Mouse (Mus musculus) limb, embryonic 14.5 days (tissue): ENCODE data around the gene Wapl. TPM values are rescaled to one million over a fixed set of nuclear protein-coding genes. Genes with fewer than 3 reads are reported as not detected.

Experiments used
- ATAC-seq: fragments of 200-750 bp; cut with Nextera tagmentation; 2 replicates; pipeline ENCODE4 v1.8.0; 2017; ENCODE audit warnings: low read depth, moderate number of reproducible peaks, moderate TSS enrichment; ENCODE audit not compliant: low FRiP score
- DNase-seq: peaks from one replicate; pipeline ENCODE4 v3.0.0-alpha.2; 2015; ENCODE audit warnings: low spot score
- H3K27ac ChIP-seq: fragments of 300-500 bp; sonication (generic); replicated peaks from 2 replicates; pipeline ENCODE4 v1.5.1; 2014; ENCODE audit warnings: low read depth, mild to moderate bottlenecking, low read length, moderate library complexity, mixed read lengths
- H3K27me3 ChIP-seq: fragments of 300-500 bp; sonication (generic); 2 replicates; pipeline ENCODE4 v1.6.1; 2014; ENCODE audit warnings: low read length, mixed read lengths; ENCODE audit not compliant: control insufficient read depth, insufficient read depth
- H3K36me3 ChIP-seq: fragments of 300-500 bp; sonication (generic); 2 replicates; pipeline ENCODE4 v1.6.1; 2014; ENCODE audit warnings: mild to moderate bottlenecking, low read length, moderate library complexity, mixed read lengths; ENCODE audit not compliant: control insufficient read depth, insufficient read depth
- H3K4me1 ChIP-seq: fragments of 300-500 bp; sonication (generic); 2 replicates; pipeline ENCODE4 v1.6.1; 2014; ENCODE audit warnings: antibody characterized with exemption, low read length, mixed read lengths; ENCODE audit not compliant: control insufficient read depth, insufficient read depth
- H3K4me2 ChIP-seq: fragments of 300-500 bp; sonication (generic); replicated peaks from 2 replicates; pipeline ENCODE4 v1.6.1; 2014; ENCODE audit warnings: low read depth, mild to moderate bottlenecking, low read length, moderate library complexity; ENCODE audit not compliant: severe bottlenecking
- H3K4me3 ChIP-seq: fragments of 300-500 bp; sonication (generic); replicated peaks from 2 replicates; pipeline ENCODE4 v1.5.1; 2014; ENCODE audit warnings: low read length
- H3K9ac ChIP-seq: fragments of 300-500 bp; sonication (generic); 2 replicates; pipeline ENCODE4 v1.6.1; 2014; ENCODE audit warnings: mild to moderate bottlenecking, low read depth, low read length, moderate library complexity; ENCODE audit not compliant: severe bottlenecking
- H3K9me3 ChIP-seq: fragments of 300-500 bp; sonication (generic); 2 replicates; pipeline ENCODE4 v1.6.1; 2016; ENCODE audit warnings: low read length; ENCODE audit not compliant: control insufficient read depth
- POLR2A ChIP-seq: fragments of 200-500 bp; IDR thresholded peaks from 2 replicates; pipeline ENCODE4 v1.8.0; 2012; ENCODE audit warnings: inconsistent platforms, mild to moderate bottlenecking, moderate library complexity, borderline replicate concordance; ENCODE audit not compliant: insufficient read depth, insufficient read length; ENCODE audit errors: extremely low read depth
- WGBS: fragments of 180-500 bp; shearing (Covaris S2); extraction: QIAGEN DNeasy Blood & Tissue Kit; methylation state at CpG from one replicate; pipeline ENCODE4 v1.1.7; 2014; 5-methylcytosine and 5-hydroxymethylcytosine counted together
- polyA plus RNA-seq, 2 experiments: library from polyadenylated mRNA; depleted of rRNA in 1 of 2; stranded (reverse) in 1 of 2; unstranded in 1 of 2; fragments of >200 nt; fragmentation: Nextera tagmentation in 1 of 2; extraction: Ambion mirVana in 1 of 2; gene quantifications; 2 replicates each; pipeline versions ENCODE4 v1.2.1 to v1.2.3; 2012 to 2014

The Wapl gene
- polyA plus RNA-seq, 2 experiments, result 23.5 to 28.4 TPM

DNA sequence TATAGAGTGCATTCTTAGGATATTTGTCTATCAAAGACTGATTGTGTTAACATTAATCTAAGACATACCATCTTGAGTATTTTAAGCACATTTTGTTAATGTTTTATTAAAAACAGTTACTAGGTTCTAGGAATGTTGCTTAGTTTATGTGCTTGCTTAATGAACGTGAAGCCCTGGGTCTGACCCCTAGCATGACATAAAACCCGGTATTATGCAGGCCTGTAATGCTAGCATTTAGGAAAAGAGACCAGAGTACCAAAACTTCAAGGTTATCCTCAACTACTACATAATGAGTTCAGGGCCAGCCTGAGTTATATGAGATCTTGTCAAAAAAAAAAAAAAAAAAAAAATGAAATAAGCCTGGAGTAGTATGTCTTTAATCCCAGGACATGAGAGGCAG is 54.0 kb downstream of the Wapl start:
- no peak for TF ChIP-seq POLR2A
- Histone ChIP-seq H3K27ac (no peak overlapping the region), H3K9ac (no peak overlapping the region), H3K27me3 (no peaks in the 10 kb centered on the region), H3K4me2 (no peak overlapping the region), H3K4me3 (no peak overlapping the region), H3K9me3 (no peaks in the 10 kb centered on the region), H3K4me1 (no peaks in the 10 kb centered on the region), H3K36me3 (peaks cover 44% of the 10 kb centered on the region)
- 58% methylated on average over 2 of the region's 2 CpGs for WGBS
- ATAC-seq (no peak), DNase-seq (no peak)

GRCm38 (mm10) chr14:34735405-34735804 is 61.7 kb downstream of the Wapl start:
- WGBS, result 92% methylated on average over 5 of the region's 5 CpGs
- no peak for ATAC-seq
- H3K4me1 ChIP-seq, result no peaks in the 10 kb centered on the region
- no peak overlapping the region for H3K4me2 ChIP-seq
- H3K9me3 ChIP-seq, result no peaks in the 10 kb centered on the region
- no peak for TF ChIP-seq POLR2A
- no peak for DNase-seq
- H3K4me3 ChIP-seq, result no peak overlapping the region
- no peaks in the 10 kb centered on the region for H3K27me3 ChIP-seq
- peaks cover 38% of the 10 kb centered on the region for H3K36me3 ChIP-seq
- no peak overlapping the region for H3K27ac ChIP-seq
- no peak overlapping the region for H3K9ac ChIP-seq

DNA sequence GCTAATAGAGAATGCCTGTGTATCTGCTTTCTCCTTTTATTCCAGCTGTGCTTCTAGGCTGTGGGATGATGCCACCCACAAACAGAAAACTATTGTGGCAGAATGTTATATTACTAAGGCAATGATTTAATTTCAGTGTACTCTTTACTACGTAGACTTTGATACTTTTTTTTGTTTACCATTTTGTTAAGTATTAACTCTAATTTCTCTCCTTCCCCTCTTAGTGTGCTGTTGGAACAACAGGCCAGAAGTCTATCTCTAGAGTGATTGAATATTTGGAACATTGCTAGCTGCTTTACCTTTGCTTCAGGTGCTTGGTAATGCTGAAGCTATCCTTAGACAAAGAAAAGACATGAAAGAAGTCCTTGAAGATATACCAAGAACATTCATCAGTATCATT is 71.7 kb downstream of the Wapl start:
- ATAC-seq, result no peak

GRCm38 (mm10) chr14:34755731-34756130 is 82.0 kb downstream of the Wapl start:
- Histone ChIP-seq H3K4me3 (no peak overlapping the region), H3K4me2 (no peak overlapping the region), H3K36me3 (no peaks in the 10 kb centered on the region; the same call in 1 of the 2 replicates), H3K9ac (no peak overlapping the region), H3K4me1 (no peaks in the 10 kb centered on the region), H3K9me3 (no peaks in the 10 kb centered on the region), H3K27me3 (no peaks in the 10 kb centered on the region), H3K27ac (no peak overlapping the region)
- 87% methylated on average over 3 of the region's 3 CpGs for WGBS
- no peak for TF ChIP-seq POLR2A
- no peak for DNase-seq
- no peak for ATAC-seq

More for the DNA sequence above, 71.7 kb downstream of the Wapl start:
- WGBS, result 100% methylated on average over 1 of the region's 1 CpGs
- no peak for TF ChIP-seq POLR2A
- Histone ChIP-seq H3K4me2 (no peak overlapping the region), H3K9me3 (no peaks in the 10 kb centered on the region), H3K4me3 (no peak overlapping the region), H3K9ac (no peak overlapping the region), H3K27me3 (no peaks in the 10 kb centered on the region), H3K27ac (no peak overlapping the region), H3K4me1 (no peaks in the 10 kb centered on the region), H3K36me3 (peaks cover 60% of the 10 kb centered on the region)
- DNase-seq, result no peak

DNA sequence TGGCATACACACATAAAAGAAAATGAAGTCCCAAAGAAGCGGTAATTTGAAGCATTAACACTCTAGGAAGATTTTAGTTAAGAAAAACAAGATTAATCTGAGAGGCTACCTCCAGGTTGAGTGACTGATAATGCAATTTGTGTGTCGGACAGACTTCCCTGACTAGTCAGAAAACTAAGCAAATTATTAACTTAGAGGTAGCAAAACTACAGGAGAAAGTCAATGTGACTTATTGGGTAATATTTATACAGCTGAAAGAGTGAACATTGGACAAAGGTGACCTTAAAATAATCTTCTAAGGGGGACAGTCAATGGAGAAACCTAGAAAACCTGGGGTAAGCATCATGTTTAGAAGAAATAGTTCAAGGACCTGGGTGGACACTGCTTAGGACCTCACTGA is 86.2 kb downstream of the Wapl start:
- Histone ChIP-seq H3K9ac (no peak overlapping the region), H3K27ac (no peak overlapping the region), H3K36me3 (no peaks in the 10 kb centered on the region), H3K9me3 (no peaks in the 10 kb centered on the region), H3K4me1 (no peaks in the 10 kb centered on the region), H3K27me3 (no peaks in the 10 kb centered on the region), H3K4me3 (no peak overlapping the region), H3K4me2 (no peak overlapping the region)
- WGBS, result 76% methylated on average over 2 of the region's 2 CpGs
- DNase-seq, result no peak
- TF ChIP-seq POLR2A, result no peak
- ATAC-seq, result no peak
